Comparison of ENCODE assay signal across 9 mouse cellular contexts in genomic region chr4:88350910-88351309, GRCm38 (mm10).
DNase-seq lines count a peak whose midpoint lies in the region; ATAC-seq and TF ChIP-seq lines count a peak whose summit lies in the region.
"Had no signal": no experiment of that assay in that cellular context is flagged by ENCODE, and none has a peak within 500 bp of the region (broad histone marks: within the 10 kb centered on the region; RNA-seq: fewer than 3 reads in every experiment).

No protein-coding gene starts in this region.

- H3K4me3 ChIP-seq in E14TG2a.4 (replicated peaks; ENCODE audit: low read length): no peak overlapping the region
- H3K4me3 ChIP-seq in liver, postnatal 0 days (ENCODE audit: low read depth, low read length): no peak overlapping the region
- H3K4me3 ChIP-seq in neural tube, embryonic 15.5 days (replicated peaks): no peak overlapping the region
- H3K4me3 ChIP-seq: heart, embryonic 13.5 days had no signal

- H3K36me3 ChIP-seq in E14TG2a.4 (ENCODE audit: insufficient read depth, low read length): no peaks in the 10 kb centered on the region
- no peaks in the 10 kb centered on the region for H3K36me3 ChIP-seq in liver, postnatal 0 days (replicated peaks; ENCODE audit: insufficient read depth, low read length)
- H3K36me3 ChIP-seq in neural tube, embryonic 15.5 days: no peaks in the 10 kb centered on the region
- H3K36me3 ChIP-seq: heart, embryonic 13.5 days had no signal

- no peak overlapping the region for H3K27ac ChIP-seq in liver, postnatal 0 days (ENCODE audit: low read depth)
- no peak overlapping the region for H3K27ac ChIP-seq in neural tube, embryonic 15.5 days (replicated peaks)
- H3K27ac ChIP-seq: heart, embryonic 13.5 days had no signal

- no peaks in the 10 kb centered on the region for H3K9me3 ChIP-seq in E14TG2a.4 (ENCODE audit: low read length)
- H3K9me3 ChIP-seq in liver, postnatal 0 days (ENCODE audit: low read length): no peaks in the 10 kb centered on the region
- no peaks in the 10 kb centered on the region for H3K9me3 ChIP-seq in neural tube, embryonic 15.5 days (replicated peaks)
- H3K9me3 ChIP-seq: heart, embryonic 13.5 days had no signal

- peak; percentile 92 for TF ChIP-seq CTCF in E14TG2a.4 (conservative IDR thresholded peaks at IDR 0.05; ENCODE audit: low read length)
- peak; percentile 95 for TF ChIP-seq CTCF in liver, postnatal 0 days (IDR thresholded peaks at IDR 0.05; ENCODE audit: low read depth)

- peak; percentile 87 for ATAC-seq in erythroid progenitor cell, adult 5-6 weeks (replicated peaks; ENCODE audit: low FRiP score, poor library complexity, severe bottlenecking)
- no peak for ATAC-seq in liver, postnatal 0 days
- peak; percentile 84; the same call in 1 of the 2 replicates for ATAC-seq in neural tube, embryonic 15.5 days (ENCODE audit: low FRiP score)

- intact Hi-C loops in heart, postnatal 14 days (cut with DNase I): loop anchor here (1.0 to 10.0 kb wide), 6 partner anchors 164 to 1396 kb away; no protein-coding TSS in a partner anchor

- no peaks in the 10 kb centered on the region for H3K4me1 ChIP-seq in E14TG2a.4 (replicated peaks; ENCODE audit: low read depth, low read length)
- H3K4me1 ChIP-seq in liver, postnatal 0 days (ENCODE audit: insufficient read depth): no peaks in the 10 kb centered on the region
- H3K4me1 ChIP-seq in neural tube, embryonic 15.5 days: no peaks in the 10 kb centered on the region
- H3K4me1 ChIP-seq: heart, embryonic 13.5 days had no signal

- no peak for TF ChIP-seq EP300 in liver, postnatal 0 days (IDR thresholded peaks at IDR 0.05; ENCODE audit: low read depth)

- no peak overlapping the region for H3K9ac ChIP-seq in liver, postnatal 0 days (replicated peaks)
- no peak overlapping the region for H3K9ac ChIP-seq in neural tube, embryonic 15.5 days (replicated peaks)
- H3K9ac ChIP-seq: heart, embryonic 13.5 days had no signal

- no peaks in the 10 kb centered on the region for H3K27me3 ChIP-seq in E14TG2a.4 (ENCODE audit: insufficient read depth, low read length)
- H3K27me3 ChIP-seq in liver, postnatal 0 days (ENCODE audit: insufficient read depth, low read length): no peaks in the 10 kb centered on the region
- H3K27me3 ChIP-seq in neural tube, embryonic 15.5 days (replicated peaks): no peaks in the 10 kb centered on the region
- H3K27me3 ChIP-seq: heart, embryonic 13.5 days had no signal

- H3K4me2 ChIP-seq in liver, postnatal 0 days (ENCODE audit: low read depth, low read length): no peak overlapping the region
- H3K4me2 ChIP-seq in neural tube, embryonic 15.5 days: no peak overlapping the region
- H3K4me2 ChIP-seq: heart, embryonic 13.5 days had no signal

- 3% methylated on average over 4 of the region's 4 CpGs for WGBS in liver, postnatal 0 days (ENCODE audit: insufficient replicate concordance)
- 1% methylated on average over 4 of the region's 4 CpGs for WGBS in neural tube, embryonic 15.5 days

- DNase-seq in brain, adult 2 months (ENCODE audit: low read depth, low spot score): peak; percentile 91
- DNase-seq in heart, postnatal 14 days: peak; percentile 50 to 74
- peak; percentile 72 to 73 for DNase-seq in kidney, postnatal 36 days
- DNase-seq in liver, postnatal 0 days: peak; percentile 59
- peak; percentile 36 for DNase-seq in testis, postnatal 14 days (ENCODE audit: low spot score)

Comparison
In these comparisons a context has a peak if more than half of its experiments do, and no peak if none do; other contexts are left out.
1. DNase-seq: peak in every context shown above with its lines; median percentile 91 in brain, adult 2 months; 72 in kidney, postnatal 36 days; 62 in heart, postnatal 14 days; 59 in liver, postnatal 0 days; 36 in testis, postnatal 14 days.